Mouse (Mus musculus) ES-Bruce4 (cell line): ENCODE results near the gene Adamts4. TPM values are rescaled to one million over a fixed set of nuclear protein-coding genes. Genes with fewer than 3 reads are reported as not detected.

Source experiments
- H3K27ac ChIP-seq: 2 replicates; pipeline ENCODE4 v1.5.1; 2012; ENCODE audit warnings: low read length, inconsistent platforms; ENCODE audit not compliant: insufficient read depth
- H3K27me3 ChIP-seq: 2 replicates; pipeline ENCODE4 v1.6.1; 2012; ENCODE audit warnings: mild to moderate bottlenecking, low read length, inconsistent platforms; ENCODE audit not compliant: control insufficient read depth, poor library complexity, insufficient read depth, severe bottlenecking
- H3K36me3 ChIP-seq: 2 replicates; pipeline ENCODE4 v1.6.1; 2012; ENCODE audit warnings: inconsistent platforms, mild to moderate bottlenecking, low read length, moderate library complexity; ENCODE audit not compliant: control insufficient read depth, poor library complexity, insufficient read depth, severe bottlenecking
- H3K4me1 ChIP-seq: one replicate; pipeline ENCODE4 v1.8.1; 2011; ENCODE audit warnings: low read length; ENCODE audit not compliant: control insufficient read depth, insufficient read depth
- H3K4me3 ChIP-seq: 2 replicates; pipeline ENCODE4 v1.5.1; 2011; ENCODE audit warnings: low read depth, mild to moderate bottlenecking, low read length
- H3K9ac ChIP-seq: 2 replicates; pipeline ENCODE4 v1.6.1; 2012; ENCODE audit warnings: low read depth, mild to moderate bottlenecking, inconsistent platforms; ENCODE audit not compliant: poor library complexity, severe bottlenecking
- H3K9me3 ChIP-seq: replicated peaks from 2 replicates; pipeline ENCODE4 v1.6.1; 2012; ENCODE audit warnings: mild to moderate bottlenecking, low read length, inconsistent platforms; ENCODE audit not compliant: control insufficient read depth, poor library complexity, insufficient read depth, severe bottlenecking
- CTCF ChIP-seq: IDR thresholded peaks from one replicate; pipeline ENCODE4 v1.8.1; 2011; ENCODE audit warnings: low read depth, low read length
- EP300 ChIP-seq: IDR thresholded peaks from 2 replicates; pipeline ENCODE4 v1.6.1; 2011; ENCODE audit warnings: low read depth, low read length; ENCODE audit not compliant: insufficient read depth
- POLR2A ChIP-seq: IDR thresholded peaks from one replicate; pipeline ENCODE4 v1.8.1; 2011; ENCODE audit warnings: low read length; ENCODE audit not compliant: insufficient read depth
- polyA plus RNA-seq: library from polyadenylated mRNA; stranded (reverse); fragments of >200 nt; gene quantifications from 2 replicates; pipeline ENCODE4 v1.2.4, GENCODE M21; 2011; ENCODE audit warnings: low read depth; ENCODE audit not compliant: missing spikeins, insufficient read depth, insufficient read length

The Adamts4 gene
- polyA plus RNA-seq, 1 experiment, result 3.5 TPM

- Histone ChIP-seq H3K36me3 (no peaks in the 10 kb centered on the region), H3K4me1 (peaks cover under 1% of the 10 kb centered on the region), H3K9me3 (no peaks in the 10 kb centered on the region), H3K27ac (no peak overlapping the region), H3K27me3 (no peaks in the 10 kb centered on the region), H3K9ac (no peak overlapping the region), H3K4me3 (no peak overlapping the region)
- no peak for TF ChIP-seq CTCF
- TF ChIP-seq POLR2A, result no peak
- no peak for TF ChIP-seq EP300
These were observed 15.9 kb downstream of the Adamts4 start for GRCm38 (mm10) chr1:171265971-171266744.

- H3K27me3 ChIP-seq, result no peaks in the 10 kb centered on the region
- 0 out of 2 replicates have a peak overlapping the region, but pooled peaks have one; percentile 26 for H3K27ac ChIP-seq
- H3K4me3 ChIP-seq, result no peak overlapping the region
- peaks cover 5% of the 10 kb centered on the region; the same call in 1 of the 2 replicates for H3K36me3 ChIP-seq
- H3K4me1 ChIP-seq, result peaks cover 1% of the 10 kb centered on the region
- TF ChIP-seq CTCF, result no peak
- H3K9me3 ChIP-seq, result no peaks in the 10 kb centered on the region
- no peak overlapping the region for H3K9ac ChIP-seq
These were observed 18.1 kb downstream of the Adamts4 start for GRCm38 (mm10) chr1:171268341-171268740.

GRCm38 (mm10) chr1:171269848-171270572 lies 19.8 kb downstream of the Adamts4 start, which contains the start of gene B4galt3:
TSS of gene B4galt3 (plus strand) at chr1:171270328.
- peaks cover 14% of the 10 kb centered on the region for H3K36me3 ChIP-seq
- H3K27ac ChIP-seq, result peak within 1 kb of the TSS; percentile 55
- TF ChIP-seq CTCF (no peak), EP300 (peak; percentile 53; the same call in 1 of the 2 replicates), POLR2A (peak; percentile 97)
- H3K27me3 ChIP-seq, result no peaks in the 10 kb centered on the region
- peak within 1 kb of the TSS; percentile 85 for H3K4me3 ChIP-seq
- no peaks in the 10 kb centered on the region for H3K9me3 ChIP-seq
- peak within 1 kb of the TSS; percentile 54 for H3K9ac ChIP-seq
- peaks cover 1% of the 10 kb centered on the region for H3K4me1 ChIP-seq

GRCm38 (mm10) chr1:171270573-171270900 lies 20.3 kb downstream of the Adamts4 start:
- no peak for TF ChIP-seq CTCF
- peak; percentile 8; the same call in 1 of the 2 replicates for TF ChIP-seq EP300
- peaks cover 1% of the 10 kb centered on the region for H3K4me1 ChIP-seq
- peak overlapping the region; percentile 54 for H3K9ac ChIP-seq
- peak overlapping the region; percentile 12; the same call in 1 of the 2 replicates for H3K27ac ChIP-seq
- H3K27me3 ChIP-seq, result no peaks in the 10 kb centered on the region
- peak overlapping the region; percentile 85 for H3K4me3 ChIP-seq
- no peaks in the 10 kb centered on the region for H3K9me3 ChIP-seq
- peaks cover 20% of the 10 kb centered on the region for H3K36me3 ChIP-seq

GRCm38 (mm10) chr1:171271196-171271595 lies 21.0 kb downstream of the Adamts4 start:
- Histone ChIP-seq H3K27ac (no peak overlapping the region), H3K36me3 (peaks cover 26% of the 10 kb centered on the region), H3K4me3 (peak overlapping the region; percentile 85), H3K4me1 (peaks cover 1% of the 10 kb centered on the region), H3K9ac (peak overlapping the region; percentile 54), H3K9me3 (no peaks in the 10 kb centered on the region), H3K27me3 (no peaks in the 10 kb centered on the region)
- TF ChIP-seq CTCF, result no peak
- no peak for TF ChIP-seq POLR2A
- TF ChIP-seq EP300, result no peak

GRCm38 (mm10) chr1:171271622-171272021 lies 21.4 kb downstream of the Adamts4 start:
- H3K9ac ChIP-seq, result no peak overlapping the region
- H3K4me1 ChIP-seq, result peaks cover 1% of the 10 kb centered on the region
- no peaks in the 10 kb centered on the region for H3K9me3 ChIP-seq
- no peak overlapping the region for H3K27ac ChIP-seq
- TF ChIP-seq POLR2A (no peak), CTCF (no peak), EP300 (no peak)
- H3K36me3 ChIP-seq, result peaks cover 29% of the 10 kb centered on the region
- no peak overlapping the region for H3K4me3 ChIP-seq
- no peaks in the 10 kb centered on the region for H3K27me3 ChIP-seq
